Mouse (Mus musculus) stomach, postnatal 0 days (tissue): ENCODE data around the gene Capzb.

ENCODE experiments used
- CTCF ChIP-seq: IDR thresholded peaks from 2 replicates; pipeline ENCODE4 v1.5.1; 2016; ENCODE audit warnings: antibody characterized with exemption, low read depth, mild to moderate bottlenecking, moderate library complexity
- EP300 ChIP-seq: optimal IDR thresholded peaks from 2 replicates; pipeline ENCODE3; 2016; ENCODE audit warnings: antibody characterized with exemption

DNA sequence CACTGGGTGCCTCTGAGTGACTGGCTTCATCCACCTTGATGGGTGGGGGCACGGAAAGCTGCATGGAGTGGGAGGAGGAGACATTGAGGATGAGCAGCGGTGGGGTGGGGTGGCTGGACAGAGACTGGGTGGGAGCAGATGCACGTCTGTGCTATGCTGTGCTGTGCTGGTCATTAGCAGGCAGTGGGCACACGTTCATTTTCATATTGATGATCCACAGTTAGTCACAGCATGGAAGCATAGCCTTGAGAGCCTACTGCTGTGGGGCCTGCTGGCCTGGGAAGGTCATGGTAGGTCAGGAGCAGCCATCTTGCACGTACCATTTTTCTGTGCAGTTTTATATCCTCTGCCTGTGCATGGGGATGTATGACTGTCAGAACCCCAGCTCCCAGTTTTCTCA is 56.0 kb downstream of the Capzb start:
- TF ChIP-seq EP300 (no peak), CTCF (no peak)
